Mouse (Mus musculus): Measurements from ENCODE around the gene Tiam2.

GRCm38 (mm10) chr17:3326148-3326902 is at the start of gene Tiam2:
- no peak for TF ChIP-seq ZC3H11A (IDR thresholded peaks at IDR 0.05; ENCODE audit: borderline replicate concordance, low read depth, low read length)
- TF ChIP-seq MAFK (IDR thresholded peaks at IDR 0.05; ENCODE audit: insufficient read depth, low read depth, low read length) = no peak

Measured in ES-E14 (cell line).